Mouse (Mus musculus): ENCODE data around the gene Lemd1.

- TF ChIP-seq CTCF (IDR thresholded peaks at IDR 0.05; ENCODE audit: low read depth) (no peak), EP300 (IDR thresholded peaks at IDR 0.05; ENCODE audit: low read depth) (no peak)
Measured at GRCm38 (mm10) chr1:132229667-132230066, 38.4 kb downstream of the Lemd1 start, which contains the start of gene Gm10188.

Data from liver, embryonic 14.5 days (tissue).